Mouse (Mus musculus) ovary, adult 2 months (tissue): ENCODE results near the gene Ptchd4. TPM values are rescaled to one million over a fixed set of nuclear protein-coding genes. Genes with fewer than 3 reads are reported as not detected.

Experiments used
- polyA plus RNA-seq: library from polyadenylated mRNA; depleted of rRNA; stranded (reverse); fragments of >200 nt; gene quantifications from 2 replicates; pipeline ENCODE4 v1.2.3, GENCODE M21; 2012; rRNA removed

Gene Ptchd4
- polyA plus RNA-seq, result 0.10 TPM in 1 of 2 replicates, not detected in the other

GRCm38 (mm10) chr17:42315669-42316611 lies at the start of gene Ptchd4:
TSS of gene Ptchd4 (plus strand) at chr17:42315947.

